Mouse (Mus musculus) liver, embryonic 11.5 days (tissue): ENCODE data around the gene Ptpn13. TPM values are rescaled to one million over a fixed set of nuclear protein-coding genes. Genes with fewer than 3 reads are reported as not detected.

Experiments
- ATAC-seq: fragments of 200-750 bp; cut with Nextera tagmentation; replicated peaks from 2 replicates; pipeline ENCODE4 v1.8.0; 2017; ENCODE audit warnings: moderate number of reproducible peaks, mild to moderate bottlenecking, moderate TSS enrichment, moderate library complexity; ENCODE audit not compliant: low FRiP score
- DNase-seq: peaks from one replicate; pipeline ENCODE4 v3.0.0-alpha.2; 2017; ENCODE audit warnings: low spot score
- H3K27ac ChIP-seq: fragments of 300-500 bp; sonication (generic); 2 replicates; pipeline ENCODE4 v1.5.1; 2014; ENCODE audit warnings: mild to moderate bottlenecking, low read depth, low read length, control low read depth
- H3K27me3 ChIP-seq: fragments of 300-500 bp; sonication (generic); replicated peaks from 2 replicates; pipeline ENCODE4 v1.6.1; 2014; ENCODE audit warnings: low read length, mixed read lengths; ENCODE audit not compliant: control insufficient read depth, insufficient read depth
- H3K36me3 ChIP-seq: fragments of 300-500 bp; sonication (generic); 2 replicates; pipeline ENCODE4 v1.6.1; 2014; ENCODE audit warnings: mild to moderate bottlenecking, low read length, moderate library complexity, mixed read lengths; ENCODE audit not compliant: control insufficient read depth, insufficient read depth
- H3K4me1 ChIP-seq: fragments of 300-500 bp; sonication (generic); replicated peaks from 2 replicates; pipeline ENCODE4 v1.6.1; 2014; ENCODE audit warnings: low read length, mixed read lengths; ENCODE audit not compliant: control insufficient read depth, insufficient read depth
- H3K4me2 ChIP-seq: fragments of 300-500 bp; sonication (generic); 2 replicates; pipeline ENCODE4 v1.6.1; 2014; ENCODE audit warnings: mild to moderate bottlenecking, control low read depth, moderate library complexity
- H3K4me3 ChIP-seq: fragments of 300-500 bp; sonication (generic); 2 replicates; pipeline ENCODE4 v1.5.1; 2014; ENCODE audit warnings: low read depth, low read length, control low read depth
- H3K9ac ChIP-seq: fragments of 300-500 bp; sonication (generic); 2 replicates; pipeline ENCODE4 v1.6.1; 2014; ENCODE audit warnings: low read depth, low read length, control low read depth
- H3K9me3 ChIP-seq: fragments of 300-500 bp; sonication (generic); 2 replicates; pipeline ENCODE4 v1.6.1; 2016; ENCODE audit warnings: low read length, inconsistent platforms, mixed read lengths; ENCODE audit not compliant: control insufficient read depth
- WGBS: fragments of 180-500 bp; shearing (Covaris S2); extraction: QIAGEN DNeasy Blood & Tissue Kit; methylation state at CpG from one replicate; pipeline ENCODE4 v1.1.7; 2014; 5-methylcytosine and 5-hydroxymethylcytosine counted together
- polyA plus RNA-seq: library from polyadenylated mRNA; unstranded; fragments of >200 nt; fragmentation: Nextera tagmentation; extraction: Ambion mirVana; gene quantifications from 2 replicates; pipeline ENCODE4 v1.2.1, GENCODE M21; 2014

Ptpn13 gene
- polyA plus RNA-seq, 1 experiment from 2014 or later: 9.5 TPM

GRCm38 (mm10) chr5:103526668-103527436 lies 101.9 kb downstream of the Ptpn13 start:
- DNase-seq (no peak), ATAC-seq (no peak)
- no peaks in the 10 kb centered on the region for H3K9me3 ChIP-seq
- 90% methylated on average over 20 of the region's 20 CpGs for WGBS
- no peak overlapping the region for H3K27ac ChIP-seq
- H3K9ac ChIP-seq: no peak overlapping the region
- H3K36me3 ChIP-seq: no peaks in the 10 kb centered on the region; the same call in 1 of the 2 replicates
- no peaks in the 10 kb centered on the region for H3K4me1 ChIP-seq
- H3K4me3 ChIP-seq: no peak overlapping the region
- no peaks in the 10 kb centered on the region for H3K27me3 ChIP-seq
- no peak overlapping the region for H3K4me2 ChIP-seq

GRCm38 (mm10) chr5:103527437-103527718 lies 102.4 kb downstream of the Ptpn13 start:
- Histone ChIP-seq H3K36me3 (no peaks in the 10 kb centered on the region; the same call in 1 of the 2 replicates), H3K4me3 (no peak overlapping the region), H3K27ac (no peak overlapping the region), H3K4me1 (no peaks in the 10 kb centered on the region), H3K27me3 (no peaks in the 10 kb centered on the region), H3K9ac (no peak overlapping the region), H3K9me3 (no peaks in the 10 kb centered on the region), H3K4me2 (no peak overlapping the region)
- 89% methylated on average over 6 of the region's 6 CpGs for WGBS
- ATAC-seq: no peak
- DNase-seq: no peak

GRCm38 (mm10) chr5:103530214-103530613 lies 105.2 kb downstream of the Ptpn13 start:
- Histone ChIP-seq H3K9ac (no peak overlapping the region), H3K4me3 (no peak overlapping the region), H3K4me2 (no peak overlapping the region), H3K9me3 (no peaks in the 10 kb centered on the region), H3K27ac (no peak overlapping the region), H3K27me3 (no peaks in the 10 kb centered on the region), H3K36me3 (no peaks in the 10 kb centered on the region; the same call in 1 of the 2 replicates), H3K4me1 (no peaks in the 10 kb centered on the region)
- WGBS: 78% methylated on average over 9 of the region's 9 CpGs
- DNase-seq (no peak), ATAC-seq (no peak)

GRCm38 (mm10) chr5:103532841-103533390 lies 107.9 kb downstream of the Ptpn13 start:
- Histone ChIP-seq H3K27me3 (no peaks in the 10 kb centered on the region), H3K4me3 (no peak overlapping the region), H3K4me1 (no peaks in the 10 kb centered on the region), H3K9ac (no peak overlapping the region), H3K27ac (no peak overlapping the region), H3K9me3 (no peaks in the 10 kb centered on the region), H3K36me3 (no peaks in the 10 kb centered on the region; the same call in 1 of the 2 replicates), H3K4me2 (no peak overlapping the region)
- WGBS: 88% methylated on average over 11 of the region's 11 CpGs
- no peak for ATAC-seq
- DNase-seq: no peak

- ATAC-seq (no peak), DNase-seq (no peak)
- Histone ChIP-seq H3K4me3 (no peak overlapping the region), H3K36me3 (no peaks in the 10 kb centered on the region), H3K9me3 (no peaks in the 10 kb centered on the region), H3K9ac (no peak overlapping the region), H3K27me3 (no peaks in the 10 kb centered on the region), H3K27ac (no peak overlapping the region), H3K4me2 (no peak overlapping the region), H3K4me1 (no peaks in the 10 kb centered on the region)
- WGBS: 75% methylated on average over 3 of the region's 3 CpGs
These were observed 109.5 kb downstream of the Ptpn13 start for GRCm38 (mm10) chr5:103534454-103534853.

GRCm38 (mm10) chr5:103537429-103537828 lies 112.4 kb downstream of the Ptpn13 start:
- H3K4me2 ChIP-seq: no peak overlapping the region
- no peaks in the 10 kb centered on the region for H3K9me3 ChIP-seq
- no peaks in the 10 kb centered on the region for H3K27me3 ChIP-seq
- H3K4me3 ChIP-seq: no peak overlapping the region
- no peaks in the 10 kb centered on the region for H3K4me1 ChIP-seq
- WGBS: 68% methylated on average over 4 of the region's 4 CpGs
- no peak overlapping the region for H3K27ac ChIP-seq
- ATAC-seq (no peak), DNase-seq (no peak)
- H3K36me3 ChIP-seq: no peaks in the 10 kb centered on the region
- no peak overlapping the region for H3K9ac ChIP-seq

- WGBS: 83% methylated on average over 6 of the region's 6 CpGs
- DNase-seq (no peak), ATAC-seq (no peak)
- no peak overlapping the region for H3K4me2 ChIP-seq
- H3K4me1 ChIP-seq: no peaks in the 10 kb centered on the region
- H3K4me3 ChIP-seq: no peak overlapping the region
- no peaks in the 10 kb centered on the region for H3K9me3 ChIP-seq
- H3K27me3 ChIP-seq: no peaks in the 10 kb centered on the region
- H3K9ac ChIP-seq: no peak overlapping the region
- no peak overlapping the region for H3K27ac ChIP-seq
- no peaks in the 10 kb centered on the region for H3K36me3 ChIP-seq
These were observed 115.6 kb downstream of the Ptpn13 start for GRCm38 (mm10) chr5:103540612-103541011.

GRCm38 (mm10) chr5:103541136-103541535 lies 116.1 kb downstream of the Ptpn13 start:
- 79% methylated on average over 10 of the region's 10 CpGs for WGBS
- ATAC-seq (no peak), DNase-seq (no peak)
- Histone ChIP-seq H3K9me3 (no peaks in the 10 kb centered on the region), H3K4me2 (no peak overlapping the region), H3K27me3 (no peaks in the 10 kb centered on the region), H3K36me3 (no peaks in the 10 kb centered on the region), H3K4me3 (no peak overlapping the region), H3K9ac (no peak overlapping the region), H3K4me1 (no peaks in the 10 kb centered on the region), H3K27ac (no peak overlapping the region)

GRCm38 (mm10) chr5:103541542-103541941 lies 116.5 kb downstream of the Ptpn13 start:
- Histone ChIP-seq H3K27ac (no peak overlapping the region), H3K27me3 (no peaks in the 10 kb centered on the region), H3K36me3 (no peaks in the 10 kb centered on the region), H3K9me3 (no peaks in the 10 kb centered on the region), H3K4me1 (no peaks in the 10 kb centered on the region), H3K9ac (no peak overlapping the region), H3K4me3 (no peak overlapping the region), H3K4me2 (no peak overlapping the region)
- ATAC-seq (no peak), DNase-seq (no peak)
- WGBS: 85% methylated on average over 11 of the region's 11 CpGs
